Mouse (Mus musculus) hindbrain, embryonic 16.5 days (tissue): Measurements from ENCODE around the gene Pik3cd. TPM values are rescaled to one million over a fixed set of nuclear protein-coding genes. Genes with fewer than 3 reads are reported as not detected.
"Not testable (repeated sequence)": the region's sequence is repeated elsewhere in the genome, so short reads cannot be mapped to it uniquely, and the experiment has no call there.

Source experiments
- ATAC-seq: fragments of 200-750 bp; cut with Nextera tagmentation; 2 replicates; pipeline ENCODE4 v1.8.0; 2017; ENCODE audit warnings: moderate TSS enrichment, moderate library complexity
- H3K27ac ChIP-seq: fragments of 300-500 bp; sonication (generic); 2 replicates; pipeline ENCODE4 v1.5.1; 2014; ENCODE audit warnings: low read depth, mild to moderate bottlenecking, control low read depth, low read length, moderate library complexity
- H3K27me3 ChIP-seq: fragments of 300-500 bp; sonication (generic); replicated peaks from 2 replicates; pipeline ENCODE4 v1.6.1; 2014; ENCODE audit warnings: low read length; ENCODE audit not compliant: control insufficient read depth, insufficient read depth
- H3K36me3 ChIP-seq: fragments of 300-500 bp; sonication (generic); 2 replicates; pipeline ENCODE4 v1.6.1; 2014; ENCODE audit warnings: mild to moderate bottlenecking, low read length, moderate library complexity, mixed read lengths; ENCODE audit not compliant: control insufficient read depth, insufficient read depth
- H3K4me1 ChIP-seq: fragments of 300-500 bp; sonication (generic); 2 replicates; pipeline ENCODE4 v1.6.1; 2014; ENCODE audit warnings: low read depth, low read length; ENCODE audit not compliant: control insufficient read depth, insufficient read depth
- H3K4me2 ChIP-seq: fragments of 300-500 bp; sonication (generic); 2 replicates; pipeline ENCODE4 v1.6.1; 2014; ENCODE audit warnings: mild to moderate bottlenecking, low read length, control low read depth, moderate library complexity
- H3K4me3 ChIP-seq: fragments of 300-500 bp; sonication (generic); 2 replicates; pipeline ENCODE4 v1.5.1; 2014; ENCODE audit warnings: mild to moderate bottlenecking, low read length, control low read depth, moderate library complexity
- H3K9ac ChIP-seq: fragments of 300-500 bp; sonication (generic); 2 replicates; pipeline ENCODE4 v1.6.1; 2014; ENCODE audit warnings: low read depth, mild to moderate bottlenecking, control low read depth, low read length, moderate library complexity
- H3K9me3 ChIP-seq: fragments of 300-500 bp; sonication (generic); 2 replicates; pipeline ENCODE4 v1.6.1; 2014; ENCODE audit warnings: mild to moderate bottlenecking, low read length, moderate library complexity; ENCODE audit not compliant: control insufficient read depth
- WGBS: fragments of 180-500 bp; shearing (Covaris S2); extraction: QIAGEN DNeasy Blood & Tissue Kit; methylation state at CpG from one replicate; pipeline ENCODE4 v1.1.7; 2014; 5-methylcytosine and 5-hydroxymethylcytosine counted together
- polyA plus RNA-seq: library from polyadenylated mRNA; unstranded; fragments of >200 nt; fragmentation: Nextera tagmentation; extraction: Ambion mirVana; gene quantifications from 2 replicates; pipeline ENCODE4 v1.2.1, GENCODE M21; 2015

The Pik3cd gene
- polyA plus RNA-seq, 1 experiment from 2014 or later: 13.1 TPM

DNA sequence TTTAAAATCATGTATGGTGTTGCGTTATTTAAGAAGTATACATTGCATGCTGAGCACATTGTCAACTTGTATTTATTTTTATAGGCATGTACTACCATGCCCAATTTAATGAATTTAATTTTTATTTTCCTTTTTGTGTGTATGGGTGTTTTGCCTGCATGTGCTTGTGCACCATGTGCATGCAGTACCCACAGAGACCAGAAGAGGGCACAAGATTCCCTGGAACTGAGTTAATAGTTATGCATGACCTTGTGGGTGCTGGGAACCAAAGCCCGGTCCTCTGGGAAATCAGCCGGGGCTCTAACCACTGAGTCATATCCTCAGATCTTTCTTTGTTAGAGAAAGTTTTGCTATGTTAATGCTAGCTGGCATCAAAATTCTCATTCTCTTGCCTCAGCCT lies 87.5 kb downstream of the Pik3cd start:
- Histone ChIP-seq H3K9me3 (no peaks in the 10 kb centered on the region; the same call in 1 of the 2 replicates), H3K9ac (no peak overlapping the region), H3K4me2 (no peak overlapping the region), H3K27me3 (no peaks in the 10 kb centered on the region), H3K36me3 (peaks cover 3% of the 10 kb centered on the region), H3K27ac (no peak overlapping the region), H3K4me3 (no peak overlapping the region), H3K4me1 (no peaks in the 10 kb centered on the region)
- 96% methylated on average over 3 of the region's 3 CpGs for WGBS
- no peak for ATAC-seq

DNA sequence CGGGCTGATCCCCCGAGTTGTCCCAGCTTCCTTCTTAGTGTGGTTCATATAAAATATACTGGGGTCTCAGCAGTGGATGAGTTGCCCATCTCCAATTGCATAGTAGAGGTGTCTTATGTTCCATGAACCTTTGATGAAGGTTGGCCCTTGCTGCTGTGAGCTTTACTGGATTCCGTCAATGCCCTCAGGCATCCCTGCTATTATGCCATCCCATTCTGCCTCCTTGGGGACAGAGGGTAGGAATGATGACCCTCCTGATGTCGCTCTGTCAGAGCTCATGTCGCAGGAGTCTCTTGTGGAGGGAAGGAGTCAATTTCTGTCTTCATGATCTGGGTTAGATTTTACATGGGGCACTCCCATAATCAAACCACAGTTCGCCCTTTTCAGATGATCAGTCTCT lies 88.9 kb downstream of the Pik3cd start:
- not testable (repeated sequence) for H3K4me1 ChIP-seq, ATAC-seq
- 76% methylated on average over 6 of the region's 6 CpGs for WGBS

DNA sequence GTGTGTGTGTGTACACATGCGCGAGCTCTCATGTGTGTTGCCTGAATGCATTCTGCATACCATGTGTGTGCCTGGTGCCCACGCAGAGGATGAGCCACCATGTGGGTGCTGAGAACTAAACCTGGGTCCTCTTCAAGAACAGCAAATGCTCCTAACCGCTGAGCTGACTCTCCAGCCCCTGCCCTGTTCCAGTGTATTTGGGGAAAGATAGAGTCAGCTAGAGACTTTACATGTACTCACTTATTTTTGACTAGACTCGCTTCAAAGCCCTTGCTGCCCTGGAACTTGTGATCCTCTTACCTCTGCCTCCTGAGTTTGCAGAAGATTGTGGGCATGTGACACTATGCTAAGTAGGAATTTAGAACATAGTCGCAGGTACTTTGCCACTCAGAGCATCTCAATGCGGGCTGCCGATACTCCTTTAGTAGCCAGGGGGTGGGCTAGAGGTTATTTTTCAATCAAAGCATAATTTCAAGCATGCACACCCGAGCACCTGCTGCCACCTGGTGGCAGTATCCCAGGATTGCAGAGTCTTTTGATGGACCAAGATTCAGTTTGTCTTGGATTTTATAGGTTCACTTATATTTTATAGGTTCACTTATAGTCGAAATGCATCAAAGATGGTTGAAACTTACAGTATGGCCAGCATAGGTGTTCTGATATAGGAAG lies 90.9 kb downstream of the Pik3cd start:
- Histone ChIP-seq H3K27me3 (no peaks in the 10 kb centered on the region), H3K36me3 (peaks cover 3% of the 10 kb centered on the region), H3K4me3 (no peak overlapping the region), H3K9me3 (no peaks in the 10 kb centered on the region; the same call in 1 of the 2 replicates), H3K4me2 (no peak overlapping the region), H3K27ac (no peak overlapping the region), H3K4me1 (peaks cover 22% of the 10 kb centered on the region), H3K9ac (no peak overlapping the region)
- 51% methylated on average over 10 of the region's 10 CpGs for WGBS
- ATAC-seq: no peak

More for the DNA sequence above, 88.9 kb downstream of the Pik3cd start:
- not testable (repeated sequence) for H3K27ac ChIP-seq, H3K9me3 ChIP-seq, H3K36me3 ChIP-seq, H3K27me3 ChIP-seq, H3K4me3 ChIP-seq, H3K4me2 ChIP-seq, H3K9ac ChIP-seq

DNA sequence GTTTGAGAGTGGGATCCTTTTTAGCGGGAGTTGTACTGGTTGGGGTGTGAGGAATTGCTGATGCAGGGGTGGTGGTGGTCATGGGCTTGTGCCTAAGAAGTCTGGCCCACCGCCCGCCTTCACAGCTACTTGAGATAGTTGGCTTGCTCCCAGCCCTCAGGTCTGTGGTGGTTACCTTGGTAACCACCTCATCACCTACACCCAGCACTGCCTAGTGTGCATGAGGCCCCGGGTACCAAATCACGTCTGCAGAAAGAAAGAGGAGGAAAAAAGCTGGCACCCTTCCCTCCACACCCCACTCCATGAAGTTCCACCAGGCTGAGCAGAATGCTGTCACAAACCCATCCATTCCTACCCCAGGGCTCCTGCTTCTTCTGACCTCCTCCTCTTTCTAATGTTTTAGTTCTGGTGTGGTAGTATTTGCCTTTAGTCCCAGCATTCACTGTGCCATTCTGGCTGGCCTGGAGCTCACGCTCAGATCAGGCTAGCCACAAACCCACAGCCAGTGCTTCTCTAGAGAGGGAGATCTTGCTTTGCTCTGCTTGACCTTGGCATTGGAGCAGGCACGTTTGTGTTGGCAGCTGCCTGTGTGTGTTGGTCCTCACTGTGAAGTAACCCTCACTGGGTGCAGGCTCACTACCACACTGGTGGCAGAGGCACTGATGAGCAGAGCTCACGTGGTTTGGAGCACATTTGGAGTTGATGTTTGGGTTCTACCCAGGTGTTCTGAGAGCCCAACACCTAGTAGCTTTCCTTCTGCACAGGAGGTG lies 92.9 kb downstream of the Pik3cd start:
- no peak overlapping the region; the same call in 1 of the 2 replicates for H3K27ac ChIP-seq
- WGBS: 45% methylated on average over 8 of the region's 8 CpGs

DNA sequence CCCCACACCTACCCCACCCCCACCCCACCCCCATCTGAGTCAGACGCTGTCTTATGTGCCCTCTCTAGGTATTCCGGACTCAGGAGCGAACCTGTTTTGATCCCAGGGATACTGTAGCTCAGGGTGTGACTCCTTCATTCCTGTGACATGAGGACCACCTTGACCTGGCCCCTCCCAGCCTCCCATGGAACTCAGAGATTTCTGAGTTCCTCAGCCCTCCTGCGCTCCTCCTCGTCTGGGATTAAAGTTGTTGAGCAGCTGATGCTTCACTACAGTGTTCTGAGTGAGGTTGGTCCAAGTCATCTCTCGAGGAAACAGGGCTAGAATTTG lies 94.1 kb downstream of the Pik3cd start:
- Histone ChIP-seq H3K9me3 (no peaks in the 10 kb centered on the region), H3K27ac (no peak overlapping the region), H3K4me1 (peaks cover 28% of the 10 kb centered on the region), H3K27me3 (no peaks in the 10 kb centered on the region), H3K36me3 (no peaks in the 10 kb centered on the region), H3K4me2 (no peak overlapping the region), H3K9ac (no peak overlapping the region), H3K4me3 (no peak overlapping the region)
- WGBS: 94% methylated on average over 6 of the region's 6 CpGs
- no peak for ATAC-seq

More for the DNA sequence above, 92.9 kb downstream of the Pik3cd start:
- no peak overlapping the region for H3K4me3 ChIP-seq
- H3K9me3 ChIP-seq: no peaks in the 10 kb centered on the region
- no peak for ATAC-seq
- H3K4me1 ChIP-seq: peaks cover 28% of the 10 kb centered on the region
- H3K27me3 ChIP-seq: no peaks in the 10 kb centered on the region
- no peak overlapping the region; the same call in 1 of the 2 replicates for H3K9ac ChIP-seq
- H3K36me3 ChIP-seq: no peaks in the 10 kb centered on the region
- no peak overlapping the region for H3K4me2 ChIP-seq

DNA sequence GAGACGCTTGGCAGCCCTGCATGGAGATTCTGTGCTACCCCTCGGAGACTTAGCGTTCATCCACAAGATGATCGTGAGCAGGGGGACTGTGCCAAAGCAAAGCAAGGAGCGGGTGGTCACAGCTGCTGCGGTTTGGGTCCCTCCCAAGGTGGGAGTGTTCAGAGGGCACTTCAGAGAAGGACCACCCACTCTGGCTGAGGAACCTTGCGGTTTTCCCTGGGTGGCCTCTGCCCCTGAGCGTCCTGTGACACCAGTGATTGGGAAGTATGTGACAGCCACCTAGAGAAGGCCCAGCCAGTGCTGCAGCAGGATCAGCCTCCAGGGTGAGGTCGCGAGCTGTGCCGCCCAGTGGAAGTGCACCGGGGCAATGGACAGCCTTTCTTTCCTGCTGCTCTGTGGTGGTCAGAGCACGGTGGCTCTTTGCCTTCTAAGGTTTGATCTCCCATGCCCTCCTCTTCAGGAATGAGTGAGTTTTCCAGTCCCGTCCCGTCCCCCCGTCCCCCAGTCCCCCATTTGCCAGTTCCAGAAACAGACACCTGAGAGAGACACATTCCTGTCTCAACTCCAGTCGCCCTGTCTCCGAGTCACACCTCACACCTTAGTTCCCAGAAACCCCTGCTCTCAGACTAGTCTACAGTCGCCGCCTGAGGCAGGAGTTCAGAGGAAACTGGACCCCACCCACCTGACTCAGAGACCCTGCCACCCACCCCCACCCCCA lies 94.6 kb downstream of the Pik3cd start:
- peaks cover 28% of the 10 kb centered on the region for H3K4me1 ChIP-seq
- H3K27me3 ChIP-seq: no peaks in the 10 kb centered on the region
- H3K27ac ChIP-seq: peak overlapping the region; percentile 14; the same call in 1 of the 2 replicates
- no peak overlapping the region for H3K4me3 ChIP-seq
- no peak overlapping the region for H3K4me2 ChIP-seq
- H3K36me3 ChIP-seq: no peaks in the 10 kb centered on the region
- peak; percentile 18; the same call in 1 of the 2 replicates for ATAC-seq
- H3K9ac ChIP-seq: 0 out of 2 replicates have a peak overlapping the region, but pooled peaks have one; percentile 27
- no peaks in the 10 kb centered on the region for H3K9me3 ChIP-seq
- WGBS: 59% methylated on average over 20 of the region's 20 CpGs

DNA sequence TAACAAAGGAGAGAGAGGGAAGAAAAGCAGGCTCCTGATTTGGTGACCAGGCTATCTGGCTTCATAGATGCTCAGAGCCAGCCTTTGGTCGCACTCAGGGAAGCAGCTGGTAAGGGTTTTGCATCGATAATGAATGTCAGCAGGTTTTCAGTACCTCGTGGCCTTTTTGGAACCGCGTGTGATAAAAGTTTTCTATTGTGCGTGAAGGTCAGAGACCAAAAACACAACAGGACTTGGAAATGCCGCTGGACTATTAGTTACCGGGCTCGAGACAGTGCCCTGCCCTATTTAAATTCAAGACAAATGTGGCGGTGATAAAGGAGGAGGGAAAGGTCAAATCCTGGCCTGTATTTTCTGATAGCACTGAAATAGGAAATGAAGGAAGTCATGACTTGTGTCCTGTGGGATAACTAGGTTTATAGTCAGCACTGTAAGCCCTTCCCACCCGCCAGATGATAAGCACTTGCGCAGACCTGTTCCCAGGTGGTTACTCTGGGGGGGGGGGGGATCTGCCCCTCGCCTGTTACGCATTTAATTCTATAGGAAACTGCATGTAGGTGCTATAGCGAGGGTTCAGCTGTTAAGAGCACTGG lies 95.5 kb downstream of the Pik3cd start:
- WGBS: 41% methylated on average over 15 of the region's 15 CpGs
- no peak overlapping the region; the same call in 1 of the 2 replicates for H3K9ac ChIP-seq
- no peak for ATAC-seq
- no peak overlapping the region for H3K4me3 ChIP-seq
- peaks cover 34% of the 10 kb centered on the region for H3K4me1 ChIP-seq
- H3K27me3 ChIP-seq: no peaks in the 10 kb centered on the region
- H3K36me3 ChIP-seq: no peaks in the 10 kb centered on the region
- H3K9me3 ChIP-seq: no peaks in the 10 kb centered on the region
- H3K4me2 ChIP-seq: no peak overlapping the region
- H3K27ac ChIP-seq: no peak overlapping the region

DNA sequence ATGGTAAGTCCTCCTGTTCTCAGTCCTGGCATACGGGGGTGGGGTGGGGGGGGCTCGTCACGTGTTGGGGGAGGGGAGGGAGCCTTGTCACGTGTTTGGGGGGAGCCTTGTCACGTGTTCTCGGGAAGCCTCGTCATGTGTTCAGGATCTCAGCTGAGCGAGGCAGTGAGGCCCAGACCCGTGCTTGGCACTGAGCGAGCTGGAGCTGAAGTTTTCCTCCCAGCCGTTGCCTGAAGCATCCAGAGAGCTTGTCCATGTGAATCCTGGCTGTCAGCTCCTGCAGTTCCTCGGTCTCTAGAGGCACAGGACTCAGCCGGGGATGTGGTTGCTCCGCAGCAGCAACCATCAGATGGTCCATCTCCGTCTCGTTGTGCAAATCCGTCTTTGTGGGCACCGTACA lies 96.3 kb downstream of the Pik3cd start:
- no peak overlapping the region for H3K9ac ChIP-seq
- H3K27ac ChIP-seq: peak overlapping the region; percentile 56
- ATAC-seq: peak; percentile 46
- H3K4me1 ChIP-seq: peaks cover 38% of the 10 kb centered on the region
- no peak overlapping the region for H3K4me3 ChIP-seq
- peak overlapping the region; percentile 25 for H3K4me2 ChIP-seq
- no peaks in the 10 kb centered on the region for H3K27me3 ChIP-seq
- WGBS: 52% methylated on average over 18 of the region's 18 CpGs
- no peaks in the 10 kb centered on the region for H3K36me3 ChIP-seq
- H3K9me3 ChIP-seq: no peaks in the 10 kb centered on the region

DNA sequence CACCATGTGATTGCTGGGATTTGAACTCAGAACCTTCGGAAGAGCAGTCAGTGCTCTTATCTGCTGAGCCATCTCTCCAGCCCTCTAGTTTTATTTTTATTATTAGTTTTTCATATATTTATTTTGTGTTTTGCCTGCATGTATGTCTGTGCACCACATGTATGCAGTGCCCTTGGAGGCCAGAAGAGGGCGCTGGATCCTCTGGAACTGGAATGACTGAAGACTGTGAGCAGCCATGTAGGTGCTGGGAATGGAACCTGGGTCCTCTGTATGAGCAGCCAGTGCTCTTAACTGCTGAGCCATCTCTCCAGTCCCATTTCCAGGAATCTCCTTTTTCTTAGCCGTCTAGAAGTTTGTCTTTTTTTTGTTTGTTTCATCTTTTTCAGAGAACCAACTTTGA lies 97.9 kb downstream of the Pik3cd start:
- no peaks in the 10 kb centered on the region for H3K36me3 ChIP-seq
- H3K27me3 ChIP-seq: no peaks in the 10 kb centered on the region
- no peak overlapping the region for H3K27ac ChIP-seq
- 80% methylated on average over 3 of the region's 3 CpGs for WGBS
- peaks cover 39% of the 10 kb centered on the region for H3K4me1 ChIP-seq
- H3K4me2 ChIP-seq: no peak overlapping the region
- H3K9ac ChIP-seq: no peak overlapping the region
- no peak overlapping the region for H3K4me3 ChIP-seq
- ATAC-seq: no peak
- no peaks in the 10 kb centered on the region for H3K9me3 ChIP-seq
